Mouse (Mus musculus): Measurements from ENCODE around the gene Slc35a1. TPM values are rescaled to one million over a fixed set of nuclear protein-coding genes. Genes with fewer than 3 reads are reported as not detected.

The Slc35a1 gene
- polyA plus RNA-seq, 1 experiment = 41.4 TPM

- Histone ChIP-seq H3K4me1 (ENCODE audit: control insufficient read depth, insufficient read depth, low read length) (no peaks in the 10 kb centered on the region), H3K27ac (ENCODE audit: insufficient read depth, low read length) (no peak overlapping the region)
- TF ChIP-seq POLR2A (IDR thresholded peaks at IDR 0.05; ENCODE audit: low read depth, low read length) (no peak), CTCF (IDR thresholded peaks at IDR 0.05; ENCODE audit: borderline replicate concordance, insufficient read depth, low read length) (no peak)
These were observed 60.8 kb downstream of the Slc35a1 start for GRCm38 (mm10) chr4:34626401-34626800.

DNA sequence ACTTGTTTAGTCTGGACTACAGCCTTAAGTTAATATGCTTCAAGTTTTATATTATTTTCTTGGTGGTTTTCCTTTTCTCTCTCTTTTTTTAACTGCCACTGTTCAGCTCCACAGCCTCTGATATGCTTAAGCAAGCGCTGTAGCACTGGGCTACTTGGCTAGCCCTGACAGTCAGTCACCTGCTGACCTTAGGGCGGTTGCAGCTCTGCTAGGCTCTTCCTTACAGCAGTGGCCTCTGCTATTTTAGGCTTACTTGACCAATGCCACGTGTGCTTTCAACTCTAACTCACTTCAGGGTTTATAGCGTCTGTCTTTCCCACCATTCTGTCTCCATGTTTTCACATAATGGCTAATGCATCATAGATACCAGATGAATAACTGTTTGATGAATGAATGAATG, 61.7 kb downstream of the Slc35a1 start:
- Histone ChIP-seq H3K4me3 (ENCODE audit: insufficient read depth, low read length) (no peak overlapping the region), H3K4me1 (ENCODE audit: control insufficient read depth, insufficient read depth, low read length) (no peaks in the 10 kb centered on the region), H3K27ac (ENCODE audit: insufficient read depth, low read length) (no peak overlapping the region)
- TF ChIP-seq POLR2A (IDR thresholded peaks at IDR 0.05; ENCODE audit: low read depth, low read length) (no peak), CTCF (IDR thresholded peaks at IDR 0.05; ENCODE audit: borderline replicate concordance, insufficient read depth, low read length) (no peak)

More at GRCm38 (mm10) chr4:34626401-34626800, 60.8 kb downstream of the Slc35a1 start:
- no peak overlapping the region for H3K4me3 ChIP-seq (ENCODE audit: insufficient read depth, low read length)

DNA sequence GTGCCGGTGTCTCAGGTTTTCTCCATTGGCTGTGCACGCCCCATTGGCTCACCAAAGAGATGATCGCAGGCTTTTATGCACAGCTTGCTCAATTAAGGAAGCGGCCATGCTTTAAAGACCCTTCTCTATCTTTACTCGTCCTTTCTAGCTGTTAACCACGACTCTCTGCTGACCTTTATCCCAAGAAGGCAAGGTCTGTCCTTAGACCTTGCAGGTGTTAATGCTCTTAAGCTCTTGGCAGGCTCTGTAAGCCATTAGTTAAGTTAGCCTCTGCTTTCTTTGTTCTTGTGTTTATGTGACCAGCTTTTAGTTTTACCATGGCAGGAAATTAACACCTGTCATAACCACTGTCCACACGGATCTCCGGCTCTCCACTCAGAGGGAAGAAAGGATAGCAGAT, 71.1 kb downstream of the Slc35a1 start:
- Histone ChIP-seq H3K27ac (ENCODE audit: insufficient read depth, low read length) (no peak overlapping the region), H3K4me3 (ENCODE audit: insufficient read depth, low read length) (peak overlapping the region; percentile 90)
- TF ChIP-seq POLR2A (IDR thresholded peaks at IDR 0.05; ENCODE audit: low read depth, low read length) (no peak), CTCF (IDR thresholded peaks at IDR 0.05; ENCODE audit: borderline replicate concordance, insufficient read depth, low read length) (no peak)

DNA sequence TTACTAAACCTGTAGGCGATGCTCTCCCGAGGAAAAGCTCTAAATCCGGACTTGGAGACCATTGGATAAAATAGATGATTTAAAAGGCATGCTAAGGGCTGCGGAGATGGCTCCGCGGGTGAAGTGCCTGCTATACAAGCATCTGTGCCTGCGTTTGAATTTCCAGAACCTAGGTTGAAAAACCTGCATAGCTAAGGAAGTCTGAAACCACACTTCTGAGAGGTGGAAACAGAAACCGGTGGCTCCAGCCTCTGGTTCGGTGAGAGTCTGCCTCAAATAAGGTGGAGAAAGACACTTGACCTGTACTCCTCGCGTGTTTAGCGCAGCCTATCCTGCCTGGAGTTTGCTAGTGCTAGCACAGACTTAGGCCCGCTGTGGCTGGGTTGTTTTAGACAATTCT, 71.9 kb downstream of the Slc35a1 start:
- TF ChIP-seq CTCF (IDR thresholded peaks at IDR 0.05; ENCODE audit: borderline replicate concordance, insufficient read depth, low read length) (no peak), POLR2A (IDR thresholded peaks at IDR 0.05; ENCODE audit: low read depth, low read length) (0 out of 2 replicates have a peak, but pooled peaks have one; percentile 24)
- Histone ChIP-seq H3K4me3 (ENCODE audit: insufficient read depth, low read length) (peak overlapping the region; percentile 90), H3K4me1 (ENCODE audit: control insufficient read depth, insufficient read depth, low read length) (peaks cover 2% of the 10 kb centered on the region; the same call in 1 of the 2 replicates), H3K27ac (ENCODE audit: insufficient read depth, low read length) (no peak overlapping the region)

More for the DNA sequence above, 71.1 kb downstream of the Slc35a1 start:
- H3K4me1 ChIP-seq (ENCODE audit: control insufficient read depth, insufficient read depth, low read length) = peaks cover 2% of the 10 kb centered on the region; the same call in 1 of the 2 replicates

- TF ChIP-seq CTCF (IDR thresholded peaks at IDR 0.05; ENCODE audit: borderline replicate concordance, insufficient read depth, low read length) (no peak), POLR2A (IDR thresholded peaks at IDR 0.05; ENCODE audit: low read depth, low read length) (peak; percentile 91)
- peak within 1 kb of the TSS; percentile 14; the same call in 1 of the 2 replicates for H3K27ac ChIP-seq (ENCODE audit: insufficient read depth, low read length)
These were observed 72.6 kb downstream of the Slc35a1 start, which contains the start of the genes Orc3 and Rars2 for GRCm38 (mm10) chr4:34614630-34615094. TSS of gene Orc3 (minus strand) at chr4:34614944. TSS of gene Rars2 (plus strand) at chr4:34614957.

GRCm38 (mm10) chr4:34613571-34614145, 73.6 kb downstream of the Slc35a1 start:
- Histone ChIP-seq H3K27ac (ENCODE audit: insufficient read depth, low read length) (no peak overlapping the region), H3K4me1 (ENCODE audit: control insufficient read depth, insufficient read depth, low read length) (peaks cover 2% of the 10 kb centered on the region; the same call in 1 of the 2 replicates), H3K4me3 (ENCODE audit: insufficient read depth, low read length) (peak overlapping the region; percentile 90)
- TF ChIP-seq POLR2A (IDR thresholded peaks at IDR 0.05; ENCODE audit: low read depth, low read length) (no peak), CTCF (IDR thresholded peaks at IDR 0.05; ENCODE audit: borderline replicate concordance, insufficient read depth, low read length) (no peak)

More at GRCm38 (mm10) chr4:34614630-34615094, 72.6 kb downstream of the Slc35a1 start, which contains the start of the genes Orc3 and Rars2:
- peaks cover 2% of the 10 kb centered on the region; the same call in 1 of the 2 replicates for H3K4me1 ChIP-seq (ENCODE audit: control insufficient read depth, insufficient read depth, low read length)
- H3K4me3 ChIP-seq (ENCODE audit: insufficient read depth, low read length) = peak within 1 kb of the TSS; percentile 90

Other genes with a start within 250 kb of the Slc35a1 start
- 72.1 and 87.2 TPM in 2 replicates for gene Akirin2, start 136.5 kb downstream of the Slc35a1 start, polyA plus RNA-seq (2011; ENCODE audit: insufficient read length, low read depth, missing spikeins)
- 72.4 and 76.4 TPM in 2 replicates for gene Orc3, start 72.5 kb downstream of the Slc35a1 start, polyA plus RNA-seq (2011; ENCODE audit: insufficient read length, low read depth, missing spikeins)
- gene Rars2, start 72.5 kb downstream of the Slc35a1 start, polyA plus RNA-seq (2011; ENCODE audit: insufficient read length, low read depth, missing spikeins) = 26.9 and 34.3 TPM in 2 replicates
- not detected in 2 replicates for gene Cfap206, start 42.8 kb upstream of the Slc35a1 start, polyA plus RNA-seq (2011; ENCODE audit: insufficient read length, low read depth, missing spikeins)
- not detected in 2 replicates for gene Gm136, start 68.8 kb upstream of the Slc35a1 start, polyA plus RNA-seq (2011; ENCODE audit: insufficient read length, low read depth, missing spikeins)
- 19.9 and 24.1 TPM in 2 replicates for gene Smim8, start 91.0 kb upstream of the Slc35a1 start, polyA plus RNA-seq (2011; ENCODE audit: insufficient read length, low read depth, missing spikeins)
- gene Zfp292, start 195.5 kb upstream of the Slc35a1 start, polyA plus RNA-seq (2011; ENCODE audit: insufficient read length, low read depth, missing spikeins) = 16.6 and 21.7 TPM in 2 replicates
- not detected in 2 replicates for gene Cga, start 206.3 kb upstream of the Slc35a1 start, polyA plus RNA-seq (2011; ENCODE audit: insufficient read length, low read depth, missing spikeins)

All from embryonic fibroblast, embryonic 13.5 days (primary cell).